Comparison of ENCODE assay signal across 10 mouse cellular contexts in genomic region chr5:110611435-110612158, GRCm38 (mm10). TPM values are rescaled to one million over a fixed set of nuclear protein-coding genes. Genes with fewer than 3 reads are reported as not detected.
DNase-seq lines count a peak whose midpoint lies in the region; ATAC-seq and TF ChIP-seq lines count a peak whose summit lies in the region.
"Had no signal": no experiment of that assay in that cellular context is flagged by ENCODE, and none has a peak within 500 bp of the region (broad histone marks: within the 10 kb centered on the region; RNA-seq: fewer than 3 reads in every experiment).

No protein-coding gene starts in this region.

- no peak for TF ChIP-seq POLR2A in cerebellum, adult 2 months (IDR thresholded peaks at IDR 0.05; ENCODE audit: borderline replicate concordance, insufficient read depth, low read length)
- no peak for TF ChIP-seq POLR2A in lung, adult 2 months (IDR thresholded peaks at IDR 0.05; ENCODE audit: borderline replicate concordance, extremely low read depth, low read depth, low read length)

- no peaks in the 10 kb centered on the region for H3K27me3 ChIP-seq in midbrain, embryonic 11.5 days (ENCODE audit: control insufficient read depth, insufficient read depth, low read length)
- no peaks in the 10 kb centered on the region for H3K27me3 ChIP-seq in midbrain, embryonic 15.5 days (replicated peaks)
- H3K27me3 ChIP-seq in cerebellum, adult 2 months (ENCODE audit: control insufficient read depth, insufficient read depth, low read length) = no peaks in the 10 kb centered on the region
- no peaks in the 10 kb centered on the region for H3K27me3 ChIP-seq in forebrain, postnatal 0 days (ENCODE audit: insufficient read depth, low read length)

- no peak overlapping the region for H3K4me3 ChIP-seq in midbrain, embryonic 11.5 days (ENCODE audit: low read depth, low read length)
- H3K4me3 ChIP-seq in midbrain, embryonic 15.5 days = no peak overlapping the region
- no peak overlapping the region for H3K4me3 ChIP-seq in cerebellum, adult 2 months (replicated peaks; ENCODE audit: insufficient read depth, low read depth, low read length)
- no peak overlapping the region for H3K4me3 ChIP-seq in forebrain, postnatal 0 days (ENCODE audit: low read depth, low read length)
- no peak overlapping the region for H3K4me3 ChIP-seq in lung, adult 2 months (replicated peaks; ENCODE audit: extremely low read depth, low read depth, low read length)
- H3K4me3 ChIP-seq: megakaryocyte, embryonic 14.5 days had no signal

- H3K9me3 ChIP-seq in midbrain, embryonic 11.5 days (ENCODE audit: control insufficient read depth, low read length) = no peaks in the 10 kb centered on the region
- H3K9me3 ChIP-seq in midbrain, embryonic 15.5 days = no peaks in the 10 kb centered on the region
- H3K9me3 ChIP-seq in forebrain, postnatal 0 days (ENCODE audit: low read length) = no peaks in the 10 kb centered on the region
- H3K9me3 ChIP-seq: megakaryocyte, embryonic 14.5 days had no signal

- WGBS in midbrain, embryonic 11.5 days = 84% methylated on average over 5 of the region's 5 CpGs
- 71% methylated on average over 5 of the region's 5 CpGs for WGBS in midbrain, embryonic 15.5 days
- 56% methylated on average over 5 of the region's 5 CpGs for WGBS in cerebellum, adult 2 months
- WGBS in forebrain, postnatal 0 days = 58% methylated on average over 5 of the region's 5 CpGs
- 73% methylated on average over 5 of the region's 5 CpGs for WGBS in lung, adult 2 months

- H3K4me2 ChIP-seq in midbrain, embryonic 11.5 days = no peak overlapping the region
- H3K4me2 ChIP-seq in midbrain, embryonic 15.5 days = no peak overlapping the region
- H3K4me2 ChIP-seq in forebrain, postnatal 0 days (ENCODE audit: low read depth) = no peak overlapping the region

- DNase-seq in midbrain, embryonic 11.5 days (ENCODE audit: low spot score, missing footprints) = peak; percentile 41
- peak; percentile 35 to 57 for DNase-seq in cerebellum, adult 2 months
- DNase-seq in forebrain, postnatal 0 days = peak; percentile 62
- DNase-seq in mesoderm, embryonic 11.5 days (ENCODE audit: low read depth, low spot score) = peak; percentile 36
- no peak for DNase-seq in lung, adult 2 months
- DNase-seq in urinary bladder, postnatal 4 days (ENCODE audit: low spot score in 2 of 2) = no peak
- DNase-seq: gastrocnemius, postnatal 10 days; thymus, adult 2 months had no signal

- no peaks in the 10 kb centered on the region for H3K36me3 ChIP-seq in midbrain, embryonic 11.5 days (ENCODE audit: control insufficient read depth, insufficient read depth, low read length)
- H3K36me3 ChIP-seq in midbrain, embryonic 15.5 days (replicated peaks) = no peaks in the 10 kb centered on the region
- peaks cover 6% of the 10 kb centered on the region; the same call in 1 of the 2 replicates for H3K36me3 ChIP-seq in forebrain, postnatal 0 days (ENCODE audit: insufficient read depth)

- no peaks in the 10 kb centered on the region for H3K4me1 ChIP-seq in midbrain, embryonic 11.5 days (ENCODE audit: control insufficient read depth, insufficient read depth, low read length)
- peaks cover 7% of the 10 kb centered on the region; the same call in 1 of the 2 replicates for H3K4me1 ChIP-seq in midbrain, embryonic 15.5 days
- peaks cover 16% of the 10 kb centered on the region for H3K4me1 ChIP-seq in cerebellum, adult 2 months (ENCODE audit: control insufficient read depth, insufficient read depth, low read length)
- H3K4me1 ChIP-seq in forebrain, postnatal 0 days (ENCODE audit: insufficient read depth) = 0 out of 2 replicates have a peak, but pooled peaks cover 3% of the 10 kb centered on the region
- no peaks in the 10 kb centered on the region for H3K4me1 ChIP-seq in lung, adult 2 months (ENCODE audit: control insufficient read depth, insufficient read depth, low read length)

- TF ChIP-seq CTCF in cerebellum, adult 2 months (IDR thresholded peaks at IDR 0.05; ENCODE audit: borderline replicate concordance, insufficient read depth, low read depth, low read length) = no peak
- no peak for TF ChIP-seq CTCF in forebrain, postnatal 0 days (IDR thresholded peaks at IDR 0.05; ENCODE audit: low read depth)
- TF ChIP-seq CTCF in lung, adult 2 months (IDR thresholded peaks at IDR 0.05; ENCODE audit: insufficient read depth, low read length) = no peak

- H3K27ac ChIP-seq in midbrain, embryonic 11.5 days (ENCODE audit: low read depth, low read length) = no peak overlapping the region
- H3K27ac ChIP-seq in midbrain, embryonic 15.5 days = no peak overlapping the region; the same call in 1 of the 2 replicates
- H3K27ac ChIP-seq in cerebellum, adult 2 months (ENCODE audit: insufficient read depth, low read length) = no peak overlapping the region
- H3K27ac ChIP-seq in forebrain, postnatal 0 days (ENCODE audit: low read depth, low read length) = 0 out of 2 replicates have a peak overlapping the region, but pooled peaks have one; percentile 21

- no peak overlapping the region for H3K9ac ChIP-seq in midbrain, embryonic 11.5 days (ENCODE audit: low read length)
- H3K9ac ChIP-seq in midbrain, embryonic 15.5 days = no peak overlapping the region
- H3K9ac ChIP-seq in forebrain, postnatal 0 days = no peak overlapping the region

- ATAC-seq in midbrain, embryonic 11.5 days (ENCODE audit: low FRiP score) = no peak
- no peak for ATAC-seq in midbrain, embryonic 15.5 days (replicated peaks)
- peak; percentile 90 for ATAC-seq in forebrain, postnatal 0 days

RNA-seq across cellular contexts. Expression of gene Noc4l, which starts 41.6 kb away (rescaled TPM):
- polyA plus RNA-seq in midbrain, embryonic 11.5 days (2014; fragmentation: Nextera tagmentation; extraction: Ambion mirVana) = 54.7 and 55.6 TPM in 2 replicates
- polyA plus RNA-seq in midbrain, embryonic 15.5 days (2015; fragmentation: Nextera tagmentation; extraction: Ambion mirVana) = 48.1 and 50.1 TPM in 2 replicates
- 37.3 and 38.3 TPM in 2 replicates for polyA plus RNA-seq in cerebellum, adult 2 months (2012; rRNA removed)
- 27.0 and 36.9 TPM in 2 replicates for total RNA-seq in forebrain, postnatal 0 days (2014; rRNA removed)
- 40.4 and 47.2 TPM in 2 replicates for polyA plus RNA-seq in forebrain, postnatal 0 days (2015; fragmentation: Nextera tagmentation; extraction: Ambion mirVana)
- 36.0 and 41.5 TPM in 2 replicates for polyA plus RNA-seq in lung, adult 2 months (2012; rRNA removed)

RNA-seq across cellular contexts. Expression of gene Ddx51, which starts 41.7 kb away (rescaled TPM):
- 32.2 and 33.0 TPM in 2 replicates for polyA plus RNA-seq in midbrain, embryonic 11.5 days (2014; fragmentation: Nextera tagmentation; extraction: Ambion mirVana)
- polyA plus RNA-seq in midbrain, embryonic 15.5 days (2015; fragmentation: Nextera tagmentation; extraction: Ambion mirVana) = 21.0 and 22.0 TPM in 2 replicates
- polyA plus RNA-seq in cerebellum, adult 2 months (2012; rRNA removed) = 20.8 and 25.2 TPM in 2 replicates
- total RNA-seq in forebrain, postnatal 0 days (2014; rRNA removed) = 9.8 and 13.5 TPM in 2 replicates
- polyA plus RNA-seq in forebrain, postnatal 0 days (2015; fragmentation: Nextera tagmentation; extraction: Ambion mirVana) = 9.3 and 12.8 TPM in 2 replicates
- 14.4 and 19.6 TPM in 2 replicates for polyA plus RNA-seq in lung, adult 2 months (2012; rRNA removed)

Comparison
In these comparisons a context has a peak if more than half of its experiments do, and no peak if none do; other contexts are left out.
1. DNase-seq: peak in midbrain, embryonic 11.5 days (single experiment), cerebellum, adult 2 months (2 of 2), forebrain, postnatal 0 days (single experiment) and mesoderm, embryonic 11.5 days (single experiment); none in lung, adult 2 months (single experiment) and urinary bladder, postnatal 4 days (0 of 2).